Mouse (Mus musculus) 3134 (cell line): Measurements from ENCODE around the gene Ldhb.
"Not testable (repeated sequence)": the region's sequence is repeated elsewhere in the genome, so short reads cannot be mapped to it uniquely, and the experiment has no call there.

Experiments
- DNase-seq: peaks from one replicate; pipeline ENCODE4 v3.0.0-alpha.2; 2011; ENCODE audit warnings: low spot score; ENCODE audit not compliant: insufficient read length; ENCODE audit errors: extremely low read depth

The Ldhb gene

GRCm38 (mm10) chr6:142514912-142515311, 7.2 kb upstream of the Ldhb start:
- DNase-seq, result no peak

GRCm38 (mm10) chr6:142512902-142513301, 5.1 kb upstream of the Ldhb start:
- DNase-seq, result no peak

- no peak for DNase-seq
Observed at GRCm38 (mm10) chr6:142511516-142512135, 3.9 kb upstream of the Ldhb start.

GRCm38 (mm10) chr6:142508663-142509062, 906 bp upstream of the Ldhb start:
- DNase-seq, result no peak

GRCm38 (mm10) chr6:142507033-142507784, 548 bp downstream of the Ldhb start:
- peak; percentile 61 for DNase-seq

GRCm38 (mm10) chr6:142506338-142507032, 1.3 kb downstream of the Ldhb start:
- DNase-seq, result no peak

- no peak for DNase-seq
Observed at GRCm38 (mm10) chr6:142503601-142504000, 4.2 kb downstream of the Ldhb start.

- no peak for DNase-seq
Observed at GRCm38 (mm10) chr6:142502519-142503125, 5.1 kb downstream of the Ldhb start.

- DNase-seq, result not testable (repeated sequence)
Observed at GRCm38 (mm10) chr6:142490114-142490513, 17.6 kb downstream of the Ldhb start.

GRCm38 (mm10) chr6:142487638-142488037, 20.1 kb downstream of the Ldhb start:
- no peak for DNase-seq

- DNase-seq, result no peak
Observed at GRCm38 (mm10) chr6:142485478-142486123, 22.2 kb downstream of the Ldhb start.

GRCm38 (mm10) chr6:142477239-142477638, 30.5 kb downstream of the Ldhb start:
- no peak for DNase-seq

GRCm38 (mm10) chr6:142472801-142473203, 35.0 kb downstream of the Ldhb start, which contains the start of gene Gys2:
Gene Gys2, minus strand, starts transcription at chr6:142473109.
- DNase-seq, result no peak

- DNase-seq, result no peak
Observed at GRCm38 (mm10) chr6:142471141-142471540, 36.6 kb downstream of the Ldhb start.

GRCm38 (mm10) chr6:142469602-142470001, 38.2 kb downstream of the Ldhb start:
- DNase-seq, result no peak

GRCm38 (mm10) chr6:142462194-142462593, 45.6 kb downstream of the Ldhb start:
- DNase-seq, result no peak

- DNase-seq, result no peak
Observed at GRCm38 (mm10) chr6:142459017-142459678, 48.6 kb downstream of the Ldhb start.

GRCm38 (mm10) chr6:142458010-142458409, 49.7 kb downstream of the Ldhb start:
- no peak for DNase-seq

- DNase-seq, result no peak
Observed at GRCm38 (mm10) chr6:142455314-142455996, 52.3 kb downstream of the Ldhb start.

GRCm38 (mm10) chr6:142453311-142453710, 54.4 kb downstream of the Ldhb start:
- no peak for DNase-seq
